10 mouse cellular contexts compared by ENCODE assay signal in genomic region chr13:97566071-97566470, GRCm38 (mm10).
DNase-seq lines count a peak whose midpoint lies in the region; ATAC-seq and TF ChIP-seq lines count a peak whose summit lies in the region.
"Had no signal": no experiment of that assay in that cellular context is flagged by ENCODE, and none has a peak within 500 bp of the region (broad histone marks: within the 10 kb centered on the region; RNA-seq: fewer than 3 reads in every experiment).

No protein-coding gene starts in this region.

- H3K4me1 ChIP-seq in forebrain, embryonic 14.5 days (ENCODE audit: control insufficient read depth, insufficient read depth, low read length): no peaks in the 10 kb centered on the region; the same call in 1 of the 2 replicates
- H3K4me1 ChIP-seq in forebrain, embryonic 10.5 days: peaks cover 15% of the 10 kb centered on the region
- H3K4me1 ChIP-seq in lung, postnatal 0 days (ENCODE audit: insufficient read depth, low read depth, low read length): no peaks in the 10 kb centered on the region
- peaks cover 3% of the 10 kb centered on the region; the same call in 1 of the 2 replicates for H3K4me1 ChIP-seq in lung, adult 2 months (ENCODE audit: control insufficient read depth, insufficient read depth, low read length)

- H3K27me3 ChIP-seq in forebrain, embryonic 14.5 days (replicated peaks; ENCODE audit: control insufficient read depth, insufficient read depth, low read length): no peaks in the 10 kb centered on the region
- no peaks in the 10 kb centered on the region for H3K27me3 ChIP-seq in forebrain, embryonic 10.5 days (ENCODE audit: poor library complexity, severe bottlenecking)
- H3K27me3 ChIP-seq in lung, postnatal 0 days (replicated peaks; ENCODE audit: insufficient read depth, low read length): no peaks in the 10 kb centered on the region
- H3K27me3 ChIP-seq: embryonic facial prominence, embryonic 13.5 days; Patski had no signal

- no peak overlapping the region for H3K4me2 ChIP-seq in forebrain, embryonic 14.5 days (ENCODE audit: low read length)
- no peak overlapping the region for H3K4me2 ChIP-seq in lung, postnatal 0 days (replicated peaks; ENCODE audit: low read depth, low read length)
- H3K4me2 ChIP-seq: embryonic facial prominence, embryonic 13.5 days had no signal

- WGBS in forebrain, embryonic 14.5 days: 37% methylated on average over 7 of the region's 7 CpGs
- 52% methylated on average over 7 of the region's 7 CpGs for WGBS in forebrain, embryonic 10.5 days
- 65% methylated on average over 7 of the region's 7 CpGs for WGBS in lung, postnatal 0 days
- 65% methylated on average over 7 of the region's 7 CpGs for WGBS in lung, adult 2 months

- H3K9ac ChIP-seq in forebrain, embryonic 14.5 days (ENCODE audit: low read length): no peak overlapping the region
- no peak overlapping the region for H3K9ac ChIP-seq in lung, postnatal 0 days (replicated peaks; ENCODE audit: low read depth)
- H3K9ac ChIP-seq: embryonic facial prominence, embryonic 13.5 days had no signal

- intact Hi-C loops in left cerebral cortex, postnatal 36 days (cut with DNase I): loop anchor here (10.0 kb wide), 1 partner anchor 369 kb away; no protein-coding TSS in a partner anchor

- peak; percentile 44 for DNase-seq in forebrain, embryonic 14.5 days (ENCODE audit: low spot score)
- no peak for DNase-seq in forebrain, embryonic 10.5 days (ENCODE audit: extremely low spot score, low spot score)
- DNase-seq in lung, postnatal 0 days (ENCODE audit: low spot score): peak; percentile 41
- DNase-seq in lung, adult 2 months: no peak
- peak; percentile 74 for DNase-seq in gastrocnemius, postnatal 25 days
- peak; percentile 55 for DNase-seq in left cerebral cortex, postnatal 36 days (ENCODE audit: low spot score in 2 of 2)
- no peak for DNase-seq in embryo, embryonic 10 days (ENCODE audit: low spot score)
- DNase-seq in cerebellum, postnatal 14 days: no peak

- no peak for TF ChIP-seq CTCF in lung, postnatal 0 days (IDR thresholded peaks at IDR 0.05)
- no peak for TF ChIP-seq CTCF in lung, adult 2 months (IDR thresholded peaks at IDR 0.05; ENCODE audit: insufficient read depth, low read length)

- H3K4me3 ChIP-seq in forebrain, embryonic 14.5 days (ENCODE audit: low read depth, low read length): no peak overlapping the region
- H3K4me3 ChIP-seq in forebrain, embryonic 10.5 days: no peak overlapping the region
- no peak overlapping the region for H3K4me3 ChIP-seq in lung, postnatal 0 days (ENCODE audit: low read depth, low read length)
- H3K4me3 ChIP-seq in lung, adult 2 months (replicated peaks; ENCODE audit: extremely low read depth, low read depth, low read length): no peak overlapping the region
- H3K4me3 ChIP-seq: embryonic facial prominence, embryonic 13.5 days had no signal

- peak; percentile 74 for TF ChIP-seq EP300 in lung, postnatal 0 days (IDR thresholded peaks at IDR 0.05)

- H3K27ac ChIP-seq in forebrain, embryonic 14.5 days (ENCODE audit: low read depth, low read length): no peak overlapping the region; the same call in 1 of the 2 replicates
- H3K27ac ChIP-seq in forebrain, embryonic 10.5 days: no peak overlapping the region
- H3K27ac ChIP-seq in lung, postnatal 0 days (ENCODE audit: low read length): no peak overlapping the region
- H3K27ac ChIP-seq: embryonic facial prominence, embryonic 13.5 days had no signal

- TF ChIP-seq POLR2A in lung, adult 2 months (IDR thresholded peaks at IDR 0.05; ENCODE audit: borderline replicate concordance, extremely low read depth, low read depth, low read length): no peak

- H3K9me3 ChIP-seq in forebrain, embryonic 14.5 days (replicated peaks; ENCODE audit: control insufficient read depth, low read length): no peaks in the 10 kb centered on the region
- H3K9me3 ChIP-seq in forebrain, embryonic 10.5 days: no peaks in the 10 kb centered on the region
- H3K9me3 ChIP-seq in lung, postnatal 0 days (ENCODE audit: low read length): no peaks in the 10 kb centered on the region
- H3K9me3 ChIP-seq: embryonic facial prominence, embryonic 13.5 days had no signal

- no peak for ATAC-seq in forebrain, embryonic 14.5 days
- ATAC-seq in lung, postnatal 0 days: no peak
- ATAC-seq: Patski had no signal

- no peaks in the 10 kb centered on the region for H3K36me3 ChIP-seq in forebrain, embryonic 14.5 days (ENCODE audit: control insufficient read depth, insufficient read depth, low read length)
- no peaks in the 10 kb centered on the region for H3K36me3 ChIP-seq in forebrain, embryonic 10.5 days (replicated peaks)
- H3K36me3 ChIP-seq in lung, postnatal 0 days (ENCODE audit: insufficient read depth, low read length): no peaks in the 10 kb centered on the region
- H3K36me3 ChIP-seq: embryonic facial prominence, embryonic 13.5 days had no signal

Comparison
In these comparisons a context has a peak if more than half of its experiments do, and no peak if none do; other contexts are left out.
1. DNase-seq: peak in forebrain, embryonic 14.5 days (single experiment), lung, postnatal 0 days (single experiment), gastrocnemius, postnatal 25 days (single experiment) and left cerebral cortex, postnatal 36 days (2 of 2); none in forebrain, embryonic 10.5 days (single experiment), lung, adult 2 months (single experiment), embryo, embryonic 10 days (single experiment) and cerebellum, postnatal 14 days (0 of 2).